Mouse (Mus musculus) spleen, postnatal 0 days (tissue): ENCODE data around the gene Mgat2. TPM values are rescaled to one million over a fixed set of nuclear protein-coding genes. Genes with fewer than 3 reads are reported as not detected.

Experiments
- polyA plus RNA-seq: library from polyadenylated mRNA; unstranded; fragments of >200 nt; fragmentation: Nextera tagmentation; extraction: Ambion mirVana; gene quantifications from 2 replicates; pipeline ENCODE4 v1.2.1, GENCODE M21; 2015

The Mgat2 gene
- polyA plus RNA-seq, result 31.0 and 35.0 TPM in 2 replicates

DNA sequence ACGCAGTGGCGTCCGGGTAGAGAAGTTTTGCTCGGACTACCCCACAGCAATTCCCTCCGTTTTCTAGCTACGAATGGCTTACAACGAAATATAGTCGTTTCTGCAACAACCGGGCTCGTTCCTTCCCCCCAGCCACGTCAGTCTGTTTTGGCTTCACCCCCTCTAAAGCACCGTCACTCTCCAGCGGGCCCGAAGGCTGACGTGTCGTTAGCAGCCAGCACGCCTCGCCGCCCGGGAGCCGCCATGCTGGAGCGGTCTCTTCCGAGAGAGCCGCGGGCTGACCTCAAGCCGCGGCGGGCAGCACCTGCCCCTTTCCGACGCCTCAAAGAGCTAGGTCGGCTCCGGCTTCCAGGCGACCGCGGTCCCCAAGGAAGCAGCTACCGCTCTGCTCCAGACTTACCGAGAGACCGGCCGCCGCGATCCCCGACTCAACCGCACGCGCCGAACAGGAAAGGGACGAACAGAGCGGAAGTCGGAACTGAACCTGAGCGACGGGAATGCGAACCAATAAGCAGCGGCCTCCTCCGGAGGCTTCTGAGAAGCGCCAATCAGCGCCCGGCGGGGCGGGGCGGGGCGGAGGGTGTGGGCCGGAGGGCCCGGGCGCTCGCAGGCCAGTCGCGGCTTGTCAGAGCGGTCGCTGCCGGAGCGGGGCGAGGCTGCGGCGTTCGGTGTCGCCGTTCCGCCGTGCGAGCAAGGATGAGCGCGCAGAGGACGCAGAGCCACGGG is at the start of gene Mgat2, which contains the start of gene Rpl36al:
Mgat2 (plus strand) TSS at position 575 of the 726 bp plus-strand sequence.
Rpl36al (minus strand) TSS at position 501 of the 726 bp plus-strand sequence.

DNA sequence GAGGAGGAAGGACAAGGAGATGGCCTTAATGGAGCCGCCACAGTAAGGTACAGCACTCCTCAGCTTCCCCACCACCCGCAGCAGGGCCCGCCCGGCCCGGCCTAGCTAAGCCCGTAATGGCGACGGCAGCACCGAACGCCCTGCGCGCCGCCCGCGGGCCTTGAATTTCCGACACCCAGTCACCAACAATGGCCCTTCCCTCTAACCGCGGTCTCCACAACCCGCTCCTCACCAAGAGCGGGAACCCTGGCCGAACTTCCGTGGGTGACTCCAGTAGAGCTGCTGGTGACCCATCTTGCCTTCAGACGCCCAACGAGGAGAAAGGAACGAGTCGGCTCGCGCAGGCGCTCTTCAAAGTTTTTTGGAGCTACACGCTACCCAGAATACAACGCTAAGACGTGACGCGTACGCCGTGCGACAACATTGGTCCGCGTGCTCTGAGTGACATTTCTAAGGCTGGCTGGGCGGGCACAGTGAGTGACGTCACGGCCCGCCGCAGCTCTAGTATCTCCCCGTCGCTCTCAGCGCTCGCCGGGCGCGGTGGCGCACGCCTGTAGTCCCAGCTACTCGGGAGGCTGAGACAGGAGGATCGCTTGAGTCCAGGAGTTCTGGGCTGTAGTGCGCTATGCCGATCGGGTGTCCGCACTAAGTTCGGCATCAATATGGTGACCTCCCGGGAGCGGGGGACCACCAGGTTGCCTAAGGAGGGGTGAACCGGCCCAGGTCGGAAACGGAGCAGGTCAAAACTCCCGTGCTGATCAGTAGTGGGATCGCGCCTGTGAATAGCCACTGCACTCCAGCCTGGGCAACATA is 25.0 kb upstream of the Mgat2 start, which contains the start of gene Rps29:
Rps29 (minus strand) TSS at position 422 of the 813 bp plus-strand sequence.

DNA sequence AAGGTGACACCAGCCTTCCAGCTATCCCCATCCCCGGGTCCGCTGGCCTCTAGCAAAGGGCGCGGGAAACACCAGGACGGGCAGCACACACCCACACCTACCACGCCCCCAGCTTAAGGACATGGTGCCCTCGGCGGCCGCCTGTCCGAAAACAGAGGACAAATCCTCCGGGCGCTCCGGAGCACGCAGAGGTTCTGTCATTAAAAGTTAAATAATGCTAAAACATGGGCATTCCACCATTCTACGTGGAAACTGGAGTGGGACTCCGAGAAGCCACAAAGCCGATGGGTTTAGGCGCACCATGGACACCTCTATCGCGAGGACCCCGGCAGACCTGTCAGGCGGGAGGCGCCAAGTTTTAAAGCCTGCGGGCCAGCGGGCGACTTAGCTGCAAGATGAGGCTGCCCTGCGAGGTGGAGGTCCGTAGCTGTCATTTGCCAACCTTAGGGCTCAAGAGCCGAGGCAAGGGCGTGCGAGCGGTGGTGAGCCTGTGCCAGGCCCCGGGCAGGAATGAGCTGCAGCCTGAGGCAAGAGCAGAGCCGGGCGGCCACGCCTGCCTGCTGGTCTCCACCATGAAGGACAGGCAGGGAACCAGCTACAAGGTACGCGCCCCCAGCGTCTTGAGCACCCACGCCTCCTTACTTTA is 15.4 kb upstream of the Mgat2 start, which contains the start of gene Lrr1:
Lrr1 (plus strand) TSS at position 354 of the 646 bp plus-strand sequence.

DNA sequence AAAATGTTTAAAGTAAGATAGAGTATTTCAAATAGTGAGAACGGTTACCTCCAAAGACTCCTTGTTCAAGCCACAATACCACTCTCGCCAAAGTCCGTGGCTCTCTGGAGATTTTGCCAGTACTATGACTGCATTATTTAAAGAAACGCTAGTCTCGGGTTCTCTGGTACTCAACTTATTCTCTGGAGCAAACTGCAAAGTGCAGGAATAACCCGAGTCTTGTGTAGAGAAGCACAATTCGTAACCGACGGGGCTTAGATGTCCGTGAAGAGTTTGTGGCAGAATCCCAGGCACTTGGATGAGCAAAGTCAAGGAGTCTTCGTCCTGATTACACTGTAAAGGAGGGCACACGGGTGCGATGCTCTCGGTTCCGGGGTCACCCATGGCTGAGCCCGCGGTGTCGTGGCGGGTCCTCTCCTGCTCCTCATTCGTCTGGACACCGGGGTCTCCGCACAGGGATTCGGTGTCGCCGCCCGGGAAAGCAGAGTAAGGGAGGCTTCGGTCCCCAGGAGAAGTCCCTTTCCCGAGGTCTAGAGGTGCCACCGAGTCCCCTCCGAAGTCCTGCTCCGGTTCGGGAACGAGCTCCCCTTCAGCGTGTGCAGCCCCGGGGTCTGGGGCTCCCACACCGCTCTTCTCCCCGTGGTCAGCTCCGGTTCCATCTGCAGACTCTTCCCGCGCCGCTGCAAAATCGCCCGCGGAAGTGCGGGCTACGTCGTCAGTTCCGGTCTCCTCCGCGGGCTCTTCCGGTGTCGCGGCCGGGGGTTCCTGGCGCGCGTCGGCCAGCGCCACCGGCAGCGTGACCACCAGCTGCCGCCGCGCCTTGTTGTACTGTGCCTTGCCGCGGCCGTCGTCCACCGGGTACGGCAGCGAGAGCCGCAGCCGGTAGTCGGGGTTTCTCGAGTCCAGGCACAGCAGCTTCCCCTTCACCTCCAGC is 12.8 kb downstream of the Mgat2 start, which contains the start of gene Gm49383:
Gm49383 (minus strand) TSS at position 661 of the 934 bp plus-strand sequence.

DNA sequence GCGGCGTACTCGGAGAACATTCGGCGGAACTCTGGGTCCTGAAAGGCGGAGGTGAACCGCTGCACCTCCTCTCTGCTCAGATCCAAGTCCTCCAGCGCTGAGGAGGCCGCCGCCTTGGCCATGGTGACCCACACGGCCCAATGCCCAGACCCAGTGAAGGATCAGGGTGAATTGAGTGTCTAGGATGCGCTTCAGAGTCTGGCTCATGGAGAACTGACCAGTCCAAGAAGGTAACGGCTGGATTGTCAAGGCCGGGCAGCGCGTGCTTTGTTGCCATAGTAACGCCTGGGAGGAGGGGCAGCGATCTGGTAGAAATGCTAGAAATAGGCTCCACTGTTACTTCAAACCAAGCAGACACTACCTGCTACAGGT is 14.2 kb downstream of the Mgat2 start, which contains the start of gene Dnaaf2:
Dnaaf2 (minus strand) TSS at position 266 of the 372 bp plus-strand sequence.

DNA sequence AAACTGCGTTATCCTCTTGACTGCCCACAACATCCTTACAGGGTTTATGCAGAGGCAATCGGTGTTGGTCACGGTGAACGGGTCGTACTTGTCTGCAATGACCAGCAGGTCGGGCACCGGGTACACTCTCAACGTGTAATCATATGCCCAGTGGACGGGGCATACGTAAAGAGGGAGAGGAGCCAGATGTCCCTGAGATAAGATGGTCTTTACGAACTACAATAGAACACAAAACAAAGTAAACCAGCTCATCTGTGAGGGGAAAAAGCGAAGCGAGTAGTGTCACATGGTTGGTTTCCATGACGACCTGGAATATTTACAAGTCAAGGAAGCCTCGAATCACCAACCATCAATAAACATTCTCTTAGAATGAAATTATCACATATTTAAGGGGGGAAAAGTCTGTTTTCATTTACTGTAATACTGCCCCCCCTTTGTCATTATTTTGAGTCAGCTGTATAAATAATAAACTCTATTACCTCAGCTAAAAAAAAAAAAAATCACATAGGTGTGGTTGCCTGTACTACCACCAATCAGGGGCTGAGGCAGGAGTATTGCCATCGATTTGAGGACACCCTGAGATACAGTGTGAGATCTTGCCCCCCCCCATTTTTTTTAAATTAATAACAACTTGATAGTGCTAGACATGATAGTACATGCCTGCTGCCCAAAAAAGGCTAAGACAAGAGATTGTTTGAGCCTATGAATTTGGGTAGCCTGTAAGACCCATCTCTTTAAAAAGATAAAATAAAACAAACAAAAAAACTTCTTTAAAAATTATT is 20.3 kb downstream of the Mgat2 start, which contains the start of gene Gm49384:
Gm49384 (minus strand) TSS at position 216 of the 782 bp plus-strand sequence.

DNA sequence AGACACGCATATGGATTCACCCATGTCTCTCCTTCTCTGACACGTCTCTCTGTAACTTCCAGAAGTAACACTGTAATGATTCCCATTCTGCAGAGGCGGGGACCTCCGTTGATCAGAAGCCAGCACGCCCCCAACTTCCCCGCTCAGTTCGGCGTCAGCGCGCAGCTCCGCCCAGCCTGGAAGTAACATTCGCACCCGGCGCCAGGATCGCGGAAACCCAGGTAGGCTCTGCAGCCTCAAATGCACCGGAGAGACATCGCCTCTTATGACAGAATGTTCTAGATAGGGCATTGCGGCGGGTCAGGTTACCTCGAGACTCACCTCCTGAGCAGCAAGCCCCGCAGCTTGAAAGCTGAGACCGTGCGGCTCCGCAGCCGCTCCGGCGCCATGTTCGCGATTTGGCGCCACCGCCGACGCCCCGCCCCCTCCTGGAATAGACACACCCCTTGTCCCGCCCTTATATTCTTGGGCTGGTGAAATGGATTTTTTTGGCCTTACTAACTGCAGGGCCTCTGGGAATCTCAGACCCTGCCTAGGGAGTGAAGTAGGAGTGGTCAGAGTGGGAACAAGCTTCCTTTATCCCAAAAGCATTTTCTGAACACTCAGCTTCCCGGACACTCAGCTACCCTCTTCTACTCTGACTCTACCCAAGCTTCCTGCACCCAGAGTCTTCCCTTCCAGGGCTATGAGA is 44.0 kb downstream of the Mgat2 start, which contains the start of gene Pole2:
Pole2 (minus strand) TSS at position 420 of the 691 bp plus-strand sequence.

Other genes starting within 250 kb of the Mgat2 start
- gene Rps29, start 25.0 kb upstream of the Mgat2 start, polyA plus RNA-seq, result 2,094 and 2,254 TPM in 2 replicates
- 25.9 and 32.1 TPM in 2 replicates for gene Lrr1, start 15.3 kb upstream of the Mgat2 start, polyA plus RNA-seq
- gene Rpl36al, start 74 bp upstream of the Mgat2 start, polyA plus RNA-seq, result 568 and 588 TPM in 2 replicates
- gene Gm49383, start 12.9 kb downstream of the Mgat2 start, polyA plus RNA-seq, result 24.1 and 27.3 TPM in 2 replicates
- gene Dnaaf2, start 14.3 kb downstream of the Mgat2 start, polyA plus RNA-seq, result 7.0 and 9.0 TPM in 2 replicates
- gene Gm49384, start 20.1 kb downstream of the Mgat2 start, polyA plus RNA-seq, result 23.7 and 24.5 TPM in 2 replicates
- gene Pole2, start 44.0 kb downstream of the Mgat2 start, polyA plus RNA-seq, result 22.5 and 27.0 TPM in 2 replicates
- gene Klhdc1, start 57.0 kb downstream of the Mgat2 start, polyA plus RNA-seq, result 10.3 and 11.9 TPM in 2 replicates
- gene Klhdc2, start 112.5 kb downstream of the Mgat2 start, polyA plus RNA-seq, result 92.4 and 102 TPM in 2 replicates
- 57.4 and 64.4 TPM in 2 replicates for gene Nemf, start 173.0 kb downstream of the Mgat2 start, polyA plus RNA-seq
- 47.8 and 49.0 TPM in 2 replicates for gene Arf6, start 188.0 kb downstream of the Mgat2 start, polyA plus RNA-seq
- gene Gm9887, start 188.3 kb downstream of the Mgat2 start, polyA plus RNA-seq, result 0.53 and 1.00 TPM in 2 replicates